Mouse (Mus musculus) CH12.LX (cell line): ENCODE results near the gene Tmem38b. TPM values are rescaled to one million over a fixed set of nuclear protein-coding genes. Genes with fewer than 3 reads are reported as not detected.

Experiments
- DNase-seq: peaks from one replicate; pipeline ENCODE4 v3.0.0-alpha.2; 2013; ENCODE audit errors: extremely low read depth
- H3K27ac ChIP-seq: 2 replicates; pipeline ENCODE4 v1.5.1; 2012; ENCODE audit warnings: low read depth, mild to moderate bottlenecking, control low read depth, moderate library complexity; ENCODE audit not compliant: insufficient read depth
- H3K27me3 ChIP-seq: replicated peaks from 2 replicates; pipeline ENCODE3; 2012; ENCODE audit warnings: inconsistent platforms
- H3K36me3 ChIP-seq, 2 experiments: replicated peaks in 1 of 2; 2 replicates each; pipeline versions ENCODE3 to v1.6.1; 2012; ENCODE audit warnings: inconsistent platforms in 1 of 2, low read length in 1 of 2, mild to moderate bottlenecking in 1 of 2, mixed read lengths in 1 of 2, moderate library complexity in 1 of 2; ENCODE audit not compliant: control insufficient read depth in 1 of 2, insufficient read depth in 1 of 2
- H3K4me1 ChIP-seq, 2 experiments: 2 replicates each; pipeline ENCODE4 v1.6.1; 2012; ENCODE audit warnings: inconsistent platforms in 1 of 2, moderate library complexity in 1 of 2; ENCODE audit not compliant: insufficient read depth in 2 of 2, control insufficient read depth in 1 of 2
- H3K4me2 ChIP-seq: 2 replicates; pipeline ENCODE4 v1.6.1; 2012; ENCODE audit warnings: low read depth, mild to moderate bottlenecking, control low read depth; ENCODE audit not compliant: poor library complexity, insufficient read depth, severe bottlenecking
- H3K4me3 ChIP-seq, 3 experiments: fragments of 150-350 bp in 1 of 3; sonication (generic) in 1 of 3; replicated peaks in 1 of 3; 2 replicates each; pipeline versions ENCODE3 to v1.5.1; 2011 to 2012; ENCODE audit warnings: low read depth in 2 of 3, low read length in 2 of 3, mild to moderate bottlenecking in 2 of 3, moderate library complexity in 2 of 3, control low read depth in 1 of 3, improper control_type of control experiment in 1 of 3, inconsistent platforms in 1 of 3, mixed read lengths in 1 of 3; ENCODE audit not compliant: poor library complexity in 1 of 3
- H3K79me2 ChIP-seq: replicated peaks from 2 replicates; pipeline ENCODE4 v1.6.1; 2012; ENCODE audit warnings: mild to moderate bottlenecking, moderate library complexity; ENCODE audit not compliant: control insufficient read depth, poor library complexity, insufficient read depth, severe bottlenecking; ENCODE audit errors: extremely low read depth
- H3K9ac ChIP-seq: 2 replicates; pipeline ENCODE4 v1.6.1; 2012; ENCODE audit warnings: low read depth, mild to moderate bottlenecking, control low read depth, moderate library complexity; ENCODE audit not compliant: insufficient read depth
- H3K9me3 ChIP-seq: replicated peaks from 2 replicates; pipeline ENCODE3; 2012; ENCODE audit warnings: low read length, inconsistent platforms, mixed read lengths
- BHLHE40 ChIP-seq: IDR thresholded peaks from 2 replicates; pipeline ENCODE4 v1.6.1; 2011; ENCODE audit warnings: mild to moderate bottlenecking, low read depth, low read length, improper control_type of control experiment
- CHD1 ChIP-seq: IDR thresholded peaks from 2 replicates; pipeline ENCODE4 v1.6.1; 2012; ENCODE audit warnings: low read depth, low read length, improper control_type of control experiment, inconsistent platforms
- CHD2 ChIP-seq: IDR thresholded peaks from 2 replicates; pipeline ENCODE4 v1.6.1; 2011; ENCODE audit warnings: low read length, improper control_type of control experiment
- CTCF ChIP-seq, 2 experiments: IDR thresholded peaks in 1 of 2; conservative IDR thresholded peaks in 1 of 2; 2 replicates each; pipeline ENCODE4 v1.5.1; 2011 to 2012; ENCODE audit warnings: low read depth in 2 of 2, low read length in 2 of 2, improper control_type of control experiment in 1 of 2, inconsistent platforms in 1 of 2, mild to moderate bottlenecking in 1 of 2, moderate library complexity in 1 of 2
- E2F4 ChIP-seq: IDR thresholded peaks from 2 replicates; pipeline ENCODE4 v1.6.1; 2011; ENCODE audit warnings: low read depth, low read length, improper control_type of control experiment; ENCODE audit not compliant: insufficient replicate concordance
- ELF1 ChIP-seq: IDR thresholded peaks from 2 replicates; pipeline ENCODE4 v1.6.1; 2014; ENCODE audit warnings: low read depth, mild to moderate bottlenecking, inconsistent platforms, low read length, improper control_type of control experiment
- EP300 ChIP-seq: IDR thresholded peaks from 2 replicates; pipeline ENCODE4 v1.6.1; 2011; ENCODE audit warnings: low read length, improper control_type of control experiment
- ETS1 ChIP-seq: conservative IDR thresholded peaks from 2 replicates; pipeline ENCODE4 v1.6.1; 2012; ENCODE audit warnings: low read depth, mild to moderate bottlenecking, inconsistent platforms, low read length, improper control_type of control experiment, moderate library complexity
- GABPA ChIP-seq: IDR thresholded peaks from 2 replicates; pipeline ENCODE4 v1.6.1; 2012; ENCODE audit warnings: low read depth, low read length, improper control_type of control experiment, inconsistent platforms; ENCODE audit not compliant: insufficient replicate concordance
- JUND ChIP-seq: conservative IDR thresholded peaks from 2 replicates; pipeline ENCODE4 v1.6.1; 2011; ENCODE audit warnings: low read depth, low read length, improper control_type of control experiment
- KAT2A ChIP-seq: IDR thresholded peaks from 2 replicates; pipeline ENCODE4 v1.6.1; 2012; ENCODE audit warnings: low read length, improper control_type of control experiment, inconsistent platforms; ENCODE audit not compliant: insufficient replicate concordance
- MAFK ChIP-seq: IDR thresholded peaks from 2 replicates; pipeline ENCODE4 v1.6.1; 2011; ENCODE audit warnings: low read length, improper control_type of control experiment; ENCODE audit not compliant: insufficient replicate concordance
- MAX ChIP-seq: IDR thresholded peaks from 2 replicates; pipeline ENCODE4 v1.6.1; 2011; ENCODE audit warnings: low read length, improper control_type of control experiment
- MAZ ChIP-seq: IDR thresholded peaks from 2 replicates; pipeline ENCODE4 v1.6.1; 2012; ENCODE audit warnings: low read depth, mild to moderate bottlenecking, inconsistent platforms, low read length, improper control_type of control experiment, moderate library complexity
- MXI1 ChIP-seq: IDR thresholded peaks from 2 replicates; pipeline ENCODE4 v1.6.1; 2011; ENCODE audit warnings: mild to moderate bottlenecking, low read depth, low read length, improper control_type of control experiment
- NELFE ChIP-seq: IDR thresholded peaks from 2 replicates; pipeline ENCODE4 v1.6.1; 2011; ENCODE audit warnings: low read depth, low read length, improper control_type of control experiment
- NRF1 ChIP-seq: IDR thresholded peaks from 2 replicates; pipeline ENCODE4 v1.6.1; 2014; ENCODE audit warnings: low read depth, mild to moderate bottlenecking, inconsistent platforms, low read length, improper control_type of control experiment, moderate library complexity
- PAX5 ChIP-seq: IDR thresholded peaks from 2 replicates; pipeline ENCODE4 v1.6.1; 2012; ENCODE audit warnings: low read length, inconsistent platforms, mixed read lengths
- POLR2A ChIP-seq: IDR thresholded peaks from 2 replicates; pipeline ENCODE4 v1.6.1; 2011; ENCODE audit warnings: low read depth, mild to moderate bottlenecking, improper control_type of control experiment, low read length
- POLR2AphosphoS2 ChIP-seq: IDR thresholded peaks from 2 replicates; pipeline ENCODE4 v1.6.1; 2011; ENCODE audit warnings: low read depth, low read length, improper control_type of control experiment
- RCOR1 ChIP-seq: conservative IDR thresholded peaks from 2 replicates; pipeline ENCODE4 v1.6.1; 2012; ENCODE audit warnings: low read depth, mild to moderate bottlenecking, inconsistent platforms, low read length, improper control_type of control experiment
- SIN3A ChIP-seq: IDR thresholded peaks from 2 replicates; pipeline ENCODE4 v1.6.1; 2012; ENCODE audit warnings: low read length, improper control_type of control experiment, inconsistent platforms
- TBP ChIP-seq: conservative IDR thresholded peaks from 2 replicates; pipeline ENCODE4 v1.6.1; 2011; ENCODE audit warnings: low read depth, low read length, improper control_type of control experiment
- TCF12 ChIP-seq: IDR thresholded peaks from 2 replicates; pipeline ENCODE4 v1.6.1; 2014; ENCODE audit warnings: low read depth, mild to moderate bottlenecking, inconsistent platforms, low read length, improper control_type of control experiment
- USF1 ChIP-seq: IDR thresholded peaks from 2 replicates; pipeline ENCODE4 v1.6.1; 2014; ENCODE audit warnings: low read depth, mild to moderate bottlenecking, inconsistent platforms, low read length, improper control_type of control experiment
- USF2 ChIP-seq: conservative IDR thresholded peaks from 2 replicates; pipeline ENCODE4 v1.6.1; 2011; ENCODE audit warnings: low read depth, low read length, improper control_type of control experiment
- ZC3H11A ChIP-seq: IDR thresholded peaks from 2 replicates; pipeline ENCODE4 v1.6.1; 2012; ENCODE audit warnings: low read depth, mild to moderate bottlenecking, inconsistent platforms, low read length, improper control_type of control experiment
- ZKSCAN1 ChIP-seq: IDR thresholded peaks from 2 replicates; pipeline ENCODE4 v1.6.1; 2012; ENCODE audit warnings: low read depth, inconsistent platforms, low read length, improper control_type of control experiment, borderline replicate concordance
- ZNF384 ChIP-seq: IDR thresholded peaks from 2 replicates; pipeline ENCODE4 v1.6.1; 2012; ENCODE audit warnings: low read depth, low read length, improper control_type of control experiment, inconsistent platforms
- dilution Hi-C: fragments of 300-500 bp; cut with MboI; formaldehyde crosslinking; loops from 2 replicates; pipeline ENCODE4 v1.14.3; 2020; ENCODE audit warnings: low sequenced_read_pairs; ENCODE audit not compliant: extremely low pct_unique_long_range_greater_than_20kb, extremely low pct_ligation_motif_present
- in situ Hi-C: fragments of 300-500 bp; cut with MboI; formaldehyde crosslinking; loops from 3 replicates; pipeline ENCODE4 v1.14.3; 2019; ENCODE audit warnings: low sequenced_read_pairs, low pct_ligation_motif_present, low pct_unique_long_range_greater_than_20kb, mixed read lengths
- polyA plus RNA-seq: library from polyadenylated mRNA; unstranded; fragments of >175 nt; gene quantifications from 2 replicates; pipeline ENCODE4 v1.2.1, GENCODE M21; 2012; ENCODE audit warnings: low read depth; ENCODE audit not compliant: insufficient read length
- total RNA-seq, 2 experiments: library from RNA; depleted of rRNA; stranded (reverse); fragments of 300-350 nt in 1 of 2; fragments of >200 nt in 1 of 2; gene quantifications; 2 replicates each; pipeline ENCODE4 v1.2.3; 2012 to 2014

Tmem38b gene
- total and polyA plus RNA-seq, 3 experiments: 5.9 to 10.8 (median 10.5) TPM

GRCm38 (mm10) chr4:53796865-53797772, 28.7 kb upstream of the Tmem38b start:
- in situ Hi-C loops: loop anchor here (5.0 kb wide), 1 partner anchor 50 kb away; no protein-coding TSS in a partner anchor
- Histone ChIP-seq H3K36me3 (no peaks in the 10 kb centered on the region), H3K4me2 (no peak overlapping the region), H3K27ac (no peak overlapping the region), H3K79me2 (no peaks in the 10 kb centered on the region), H3K4me3 (no peak overlapping the region)
- DNase-seq: no peak
- TF ChIP-seq ZC3H11A (no peak), GABPA (no peak), SIN3A (no peak)
- TF ChIP-seq, all 38 proteins: peak for 0
- Histone ChIP-seq H3K4me1 (peaks cover 28 to 79% of the 10 kb centered on the region in 2 experiments), H3K27me3 (no peaks in the 10 kb centered on the region), H3K9me3 (no peaks in the 10 kb centered on the region), H3K9ac (no peak overlapping the region)
- dilution Hi-C loops: no loop called here

DNA sequence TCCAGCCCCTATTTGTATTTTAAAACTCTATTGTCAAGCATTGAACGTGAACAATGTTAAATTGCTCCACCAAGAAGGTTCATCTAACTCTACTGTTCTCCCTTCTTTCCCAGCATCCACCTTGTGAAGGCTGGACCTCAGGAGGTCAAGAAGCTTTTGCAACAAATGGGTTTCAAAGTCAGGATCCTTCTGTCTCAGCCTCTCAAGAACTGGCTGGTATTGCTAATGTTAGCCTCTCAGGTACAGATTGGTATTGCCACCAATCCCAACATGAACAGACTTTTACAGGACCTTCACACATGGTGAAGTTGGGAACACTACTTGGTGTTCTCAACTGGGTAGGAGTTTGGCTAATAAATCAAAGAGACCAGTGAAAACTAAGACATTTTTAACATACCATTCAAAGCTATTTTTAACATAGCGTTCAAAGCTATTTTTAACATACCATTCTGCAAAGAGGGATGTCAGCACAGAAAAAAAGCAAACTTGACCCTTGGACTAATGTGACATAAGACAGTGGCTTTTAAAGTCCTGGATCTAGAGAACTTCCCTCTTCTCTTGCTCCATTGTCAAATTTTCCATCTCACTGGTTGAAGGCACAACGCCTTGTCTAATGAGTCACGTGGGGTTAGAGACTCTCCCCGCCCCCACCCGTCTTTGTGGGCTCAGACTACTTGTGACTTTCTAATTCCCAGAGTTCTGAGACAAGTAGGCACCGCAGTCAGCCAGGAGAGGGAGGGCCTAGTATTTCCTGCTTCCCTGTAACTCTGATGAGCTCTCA, 26.8 kb upstream of the Tmem38b start:
- H3K4me1 ChIP-seq: peaks cover 28 to 66% of the 10 kb centered on the region in 2 experiments
- in situ Hi-C loops: loop anchor here (5.0 kb wide), 1 partner anchor 52 kb away; no protein-coding TSS in a partner anchor
- H3K9me3 ChIP-seq: no peaks in the 10 kb centered on the region
- dilution Hi-C loops: no loop called here
- no peaks in the 10 kb centered on the region for H3K36me3 ChIP-seq
- no peaks in the 10 kb centered on the region for H3K79me2 ChIP-seq
- H3K9ac ChIP-seq: no peak overlapping the region
- H3K4me3 ChIP-seq: no peak overlapping the region
- no peaks in the 10 kb centered on the region for H3K27me3 ChIP-seq
- H3K27ac ChIP-seq: no peak overlapping the region
- peak overlapping the region; percentile 59 for H3K4me2 ChIP-seq
- peak; percentile 81 for DNase-seq
- TF ChIP-seq USF1: peak; percentile 83
- no peak for TF ChIP-seq TBP
- TF ChIP-seq KAT2A: no peak
- peak; percentile 61; the same call in 1 of the 2 replicates for TF ChIP-seq ETS1
- no peak for TF ChIP-seq POLR2A
- TF ChIP-seq PAX5: no peak
- TF ChIP-seq ZKSCAN1: no peak
- TF ChIP-seq JUND: 0 out of 2 replicates have a peak, but pooled peaks have one; percentile 37
- TF ChIP-seq MAFK: no peak
- TF ChIP-seq MXI1: no peak
- no peak for TF ChIP-seq RCOR1
- no peak for TF ChIP-seq SIN3A
- no peak for TF ChIP-seq ZNF384
- no peak for TF ChIP-seq CHD1
- no peak for TF ChIP-seq GABPA
- TF ChIP-seq BHLHE40: peak; percentile 88
- no peak for TF ChIP-seq NRF1
- no peak for TF ChIP-seq NELFE
- no peak for TF ChIP-seq ELF1
- no peak for TF ChIP-seq CTCF (conservative IDR thresholded peaks at IDR 0.05 in 1 of 2, IDR thresholded peaks at IDR 0.05 in 1 of 2; ENCODE audit: low read depth in 2 of 2, low read length in 2 of 2)
- TF ChIP-seq POLR2AphosphoS2: no peak
- TF ChIP-seq MAX: no peak
- TF ChIP-seq EP300: peak; percentile 63
- no peak for TF ChIP-seq TCF12
- TF ChIP-seq CHD2: no peak; the same call in 1 of the 2 replicates
- peak; percentile 80 for TF ChIP-seq USF2
- no peak for TF ChIP-seq MAZ
- TF ChIP-seq E2F4: no peak
